ENCODE assay signal across 8 mouse cellular contexts in genomic region chr3:96938738-96939137, GRCm38 (mm10). TPM values are rescaled to one million over a fixed set of nuclear protein-coding genes. Genes with fewer than 3 reads are reported as not detected.
DNase-seq lines count a peak whose midpoint lies in the region; ATAC-seq and TF ChIP-seq lines count a peak whose summit lies in the region.

No protein-coding gene starts in this region.

- H3K4me3 ChIP-seq in C2C12 (ENCODE audit: insufficient read depth, poor library complexity, severe bottlenecking) = no peak overlapping the region
- H3K4me3 ChIP-seq in bone marrow macrophage, adult 2 months (ENCODE audit: insufficient read depth, low read length) = no peak overlapping the region
- H3K4me3 ChIP-seq in heart, embryonic 14.5 days (ENCODE audit: control insufficient read depth in 1 of 2, insufficient read depth in 1 of 2, low read depth in 1 of 2, low read length in 2 of 2) = peak overlapping the region in 1 of 2 experiments; percentile 14; a peak in 1 of 4 replicates
- no peak overlapping the region for H3K4me3 ChIP-seq in liver, embryonic 13.5 days (replicated peaks)
- peak overlapping the region; percentile 26 for H3K4me3 ChIP-seq in neural tube, embryonic 13.5 days

- no peaks in the 10 kb centered on the region for H3K4me1 ChIP-seq in bone marrow macrophage, adult 2 months (ENCODE audit: control insufficient read depth, insufficient read depth, low read length)
- H3K4me1 ChIP-seq in heart, embryonic 14.5 days (ENCODE audit: control insufficient read depth in 2 of 2, insufficient read depth in 2 of 2, low read length in 2 of 2) = peaks cover 2 to 6% of the 10 kb centered on the region in 2 experiments; a peak in 1 of 4 replicates
- no peaks in the 10 kb centered on the region for H3K4me1 ChIP-seq in liver, embryonic 13.5 days (replicated peaks)
- peaks cover 24% of the 10 kb centered on the region for H3K4me1 ChIP-seq in neural tube, embryonic 13.5 days (replicated peaks)

- H3ac ChIP-seq in C2C12 (ENCODE audit: control insufficient read depth, insufficient read length, low read depth) = no peak overlapping the region

- H3K79me2 ChIP-seq in C2C12 (ENCODE audit: control insufficient read depth, insufficient read depth) = no peaks in the 10 kb centered on the region

- peaks cover 5% of the 10 kb centered on the region for H3K27me3 ChIP-seq in C2C12 (ENCODE audit: control insufficient read depth, insufficient read depth, insufficient read length)
- H3K27me3 ChIP-seq in heart, embryonic 14.5 days (ENCODE audit: control insufficient read depth, insufficient read depth, low read length) = 0 out of 2 replicates have a peak, but pooled peaks cover 8% of the 10 kb centered on the region
- H3K27me3 ChIP-seq in liver, embryonic 13.5 days = 0 out of 2 replicates have a peak, but pooled peaks cover 4% of the 10 kb centered on the region
- peaks cover 8% of the 10 kb centered on the region; the same call in 1 of the 2 replicates for H3K27me3 ChIP-seq in neural tube, embryonic 13.5 days

- no peaks in the 10 kb centered on the region for H3K36me3 ChIP-seq in C2C12 (ENCODE audit: control insufficient read depth, insufficient read depth)
- H3K36me3 ChIP-seq in heart, embryonic 14.5 days (ENCODE audit: control insufficient read depth, insufficient read depth, low read length) = no peaks in the 10 kb centered on the region
- no peaks in the 10 kb centered on the region for H3K36me3 ChIP-seq in liver, embryonic 13.5 days
- no peaks in the 10 kb centered on the region for H3K36me3 ChIP-seq in neural tube, embryonic 13.5 days

- no peak overlapping the region for H3K9ac ChIP-seq in heart, embryonic 14.5 days (ENCODE audit: low read length)
- no peak overlapping the region for H3K9ac ChIP-seq in liver, embryonic 13.5 days
- 0 out of 2 replicates have a peak overlapping the region, but pooled peaks have one; percentile 31 for H3K9ac ChIP-seq in neural tube, embryonic 13.5 days

- DNase-seq in fibroblast of lung, adult 2 months (ENCODE audit: low read depth) = peak; percentile 41
- DNase-seq in kidney, postnatal 10 days = peak; percentile 92
- DNase-seq in liver, embryonic 13.5 days = peak; percentile 28
- peak; percentile 39 for DNase-seq in telencephalon, adult 2 months (ENCODE audit: low read depth, low spot score)

- TF ChIP-seq POLR2A in bone marrow macrophage, adult 2 months (IDR thresholded peaks at IDR 0.05; ENCODE audit: borderline replicate concordance, low read depth, low read length) = no peak

- ATAC-seq in heart, embryonic 14.5 days (ENCODE audit: insufficient number of reproducible peaks, insufficient read depth, low FRiP score, low read depth) = peak; percentile 37; the same call in 1 of the 2 replicates
- no peak for ATAC-seq in liver, embryonic 13.5 days (ENCODE audit: low read depth)
- peak; percentile 69 for ATAC-seq in neural tube, embryonic 13.5 days (ENCODE audit: low read depth)

- peak; percentile 87 for TF ChIP-seq CTCF in C2C12 (IDR thresholded peaks at IDR 0.05; ENCODE audit: control insufficient read depth, insufficient read depth, insufficient read length)
- TF ChIP-seq CTCF in bone marrow macrophage, adult 2 months (IDR thresholded peaks at IDR 0.05; ENCODE audit: low read depth, low read length) = peak; percentile 60

- peaks cover 5% of the 10 kb centered on the region; the same call in 1 of the 2 replicates for H3K9me3 ChIP-seq in heart, embryonic 14.5 days (ENCODE audit: control insufficient read depth, low read length)
- H3K9me3 ChIP-seq in liver, embryonic 13.5 days (replicated peaks) = no peaks in the 10 kb centered on the region
- peaks cover 6% of the 10 kb centered on the region; the same call in 1 of the 2 replicates for H3K9me3 ChIP-seq in neural tube, embryonic 13.5 days

- H3K27ac ChIP-seq in bone marrow macrophage, adult 2 months (ENCODE audit: insufficient read depth, low read depth, low read length) = no peak overlapping the region
- no peak overlapping the region for H3K27ac ChIP-seq in heart, embryonic 14.5 days (replicated peaks in 1 of 2; ENCODE audit: control insufficient read depth in 1 of 2, insufficient read depth in 1 of 2, low read depth in 2 of 2, low read length in 2 of 2)
- H3K27ac ChIP-seq in liver, embryonic 13.5 days = no peak overlapping the region
- H3K27ac ChIP-seq in neural tube, embryonic 13.5 days (replicated peaks) = no peak overlapping the region

- H3K4me2 ChIP-seq in heart, embryonic 14.5 days (ENCODE audit: low read length) = peak overlapping the region; percentile 45
- no peak overlapping the region for H3K4me2 ChIP-seq in liver, embryonic 13.5 days
- peak overlapping the region; percentile 43 for H3K4me2 ChIP-seq in neural tube, embryonic 13.5 days

- 8% methylated on average over 11 of the region's 11 CpGs for WGBS in heart, embryonic 14.5 days
- WGBS in liver, embryonic 13.5 days (ENCODE audit: insufficient replicate concordance) = 12% methylated on average over 11 of the region's 11 CpGs
- WGBS in neural tube, embryonic 13.5 days = 6% methylated on average over 11 of the region's 11 CpGs

- no peaks in the 10 kb centered on the region for H3K79me3 ChIP-seq in C2C12 (ENCODE audit: low read depth)

TF ChIP-seq in C2C12, 6 proteins besides CTCF, POLR2A, EP300 and RAD21:
- TF ChIP-seq FOSL1 (IDR thresholded peaks at IDR 0.05; ENCODE audit: insufficient read depth, low read length, poor library complexity, severe bottlenecking) = no peak
- TF ChIP-seq MAX (IDR thresholded peaks at IDR 0.05) = no peak
- TF ChIP-seq CEBPB (IDR thresholded peaks at IDR 0.05; ENCODE audit: low read depth) = no peak
- TF ChIP-seq MYOD1 (IDR thresholded peaks at IDR 0.05; ENCODE audit: control insufficient read depth, insufficient read length, low read depth) = no peak
- TF ChIP-seq MYOG (IDR thresholded peaks at IDR 0.05; ENCODE audit: control insufficient read depth, extremely low read depth, insufficient read length) = no peak
- no peak for TF ChIP-seq USF1 (IDR thresholded peaks at IDR 0.05; ENCODE audit: low read depth)
TF ChIP-seq in C2C12: peak in this region for 0.

RNA-seq across cellular contexts. Expression of gene Gja8, which starts 12.9 kb away (rescaled TPM):
- polyA plus RNA-seq in C2C12 (2012; fragmentation: generic; extraction: Trizol) = not detected
- polyA plus RNA-seq in bone marrow macrophage, adult 2 months (2012; ENCODE audit: insufficient read depth, insufficient read length, missing spikeins) = not detected in 2 replicates
- polyA plus RNA-seq in heart, embryonic 14.5 days (2014; fragmentation: Nextera tagmentation; extraction: Ambion mirVana) = 0.03 TPM in 1 of 2 replicates, not detected in the other
- not detected in 2 replicates for polyA plus RNA-seq in liver, embryonic 13.5 days (2015; fragmentation: Nextera tagmentation; extraction: Ambion mirVana)
- 0.03 TPM in 1 of 2 replicates, not detected in the other for polyA plus RNA-seq in neural tube, embryonic 13.5 days (2015; fragmentation: Nextera tagmentation; extraction: Ambion mirVana)

RNA-seq across cellular contexts. Expression of gene Gpr89, which starts 33.6 kb away (rescaled TPM):
- 17.7 TPM for polyA plus RNA-seq in C2C12 (2012; fragmentation: generic; extraction: Trizol)
- 21.4 and 22.8 TPM in 2 replicates for polyA plus RNA-seq in bone marrow macrophage, adult 2 months (2012; ENCODE audit: insufficient read depth, insufficient read length, missing spikeins)
- 28.6 and 29.8 TPM in 2 replicates for polyA plus RNA-seq in heart, embryonic 14.5 days (2014; fragmentation: Nextera tagmentation; extraction: Ambion mirVana)
- polyA plus RNA-seq in liver, embryonic 13.5 days (2015; fragmentation: Nextera tagmentation; extraction: Ambion mirVana) = 31.0 and 31.7 TPM in 2 replicates
- 33.7 and 39.5 TPM in 2 replicates for polyA plus RNA-seq in neural tube, embryonic 13.5 days (2015; fragmentation: Nextera tagmentation; extraction: Ambion mirVana)

RNA-seq across cellular contexts. Expression of gene Gja5, which starts 34.2 kb away (rescaled TPM):
- 0.12 TPM for polyA plus RNA-seq in C2C12 (2012; fragmentation: generic; extraction: Trizol)
- 0.31 TPM in 1 of 2 replicates, not detected in the other for polyA plus RNA-seq in bone marrow macrophage, adult 2 months (2012; ENCODE audit: insufficient read depth, insufficient read length, missing spikeins)
- polyA plus RNA-seq in heart, embryonic 14.5 days (2014; fragmentation: Nextera tagmentation; extraction: Ambion mirVana) = 40.1 and 43.4 TPM in 2 replicates
- polyA plus RNA-seq in liver, embryonic 13.5 days (2015; fragmentation: Nextera tagmentation; extraction: Ambion mirVana) = 2.4 and 2.5 TPM in 2 replicates
- 5.7 and 6.5 TPM in 2 replicates for polyA plus RNA-seq in neural tube, embryonic 13.5 days (2015; fragmentation: Nextera tagmentation; extraction: Ambion mirVana)

Comparison
In these comparisons a context has a peak if more than half of its experiments do, and no peak if none do; other contexts are left out.
1. DNase-seq: peak in every context shown above with its lines; median percentile 92 in kidney, postnatal 10 days; 41 in fibroblast of lung, adult 2 months; 39 in telencephalon, adult 2 months; 28 in liver, embryonic 13.5 days.